Mouse (Mus musculus) layer of hippocampus, postnatal 25 days (tissue): Measurements from ENCODE around the gene Pdcd2l. TPM values are rescaled to one million over a fixed set of nuclear protein-coding genes. Genes with fewer than 3 reads are reported as not detected.

ENCODE experiments used
- DNase-seq, 2 experiments: peaks; one replicate each; pipeline ENCODE4 v3.0.0; 2022; ENCODE audit warnings: mixed read lengths in 2 of 2, low spot score in 1 of 2; ENCODE audit errors: extremely low spot score in 1 of 2
- total RNA-seq, 2 experiments: library from RNA; stranded (reverse); gene quantifications; 2 replicates each; pipeline ENCODE4 v1.2.3; 2021

The Pdcd2l gene
- 10 to 100 TPM; 23.9 to 24.0 TPM for total RNA-seq

- peak; percentile 92 to 96 for DNase-seq
These were observed at the start of gene Pdcd2l for GRCm38 (mm10) chr7:34196132-34197128. Gene Pdcd2l, minus strand, starts transcription at chr7:34196661.

DNA sequence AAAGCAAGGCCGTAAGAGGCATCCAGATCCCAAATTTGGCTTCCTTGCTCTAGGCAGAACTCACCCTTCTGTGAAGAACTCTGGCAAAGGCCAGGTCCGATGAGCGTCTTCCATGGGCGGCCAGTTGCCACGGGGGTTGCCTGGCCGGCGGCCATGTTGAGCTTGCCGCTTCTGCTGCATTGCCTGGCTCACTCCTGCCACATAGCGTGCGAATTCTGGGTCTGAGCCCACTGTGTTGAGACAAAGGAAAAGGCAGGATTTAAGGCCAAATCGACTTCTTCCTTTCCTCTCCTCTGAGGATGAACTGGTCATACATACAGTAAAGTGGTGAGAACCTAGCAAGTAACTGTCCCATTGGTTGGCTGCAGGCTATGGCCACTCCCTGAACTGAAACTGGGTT is 45.7 kb upstream of the Pdcd2l start:
- peak in 1 of 2 experiments; percentile 48 for DNase-seq

GRCm38 (mm10) chr7:34238086-34238485 is 41.6 kb upstream of the Pdcd2l start:
- no peak for DNase-seq

GRCm38 (mm10) chr7:34235602-34236001 is 39.1 kb upstream of the Pdcd2l start:
- no peak for DNase-seq

DNA sequence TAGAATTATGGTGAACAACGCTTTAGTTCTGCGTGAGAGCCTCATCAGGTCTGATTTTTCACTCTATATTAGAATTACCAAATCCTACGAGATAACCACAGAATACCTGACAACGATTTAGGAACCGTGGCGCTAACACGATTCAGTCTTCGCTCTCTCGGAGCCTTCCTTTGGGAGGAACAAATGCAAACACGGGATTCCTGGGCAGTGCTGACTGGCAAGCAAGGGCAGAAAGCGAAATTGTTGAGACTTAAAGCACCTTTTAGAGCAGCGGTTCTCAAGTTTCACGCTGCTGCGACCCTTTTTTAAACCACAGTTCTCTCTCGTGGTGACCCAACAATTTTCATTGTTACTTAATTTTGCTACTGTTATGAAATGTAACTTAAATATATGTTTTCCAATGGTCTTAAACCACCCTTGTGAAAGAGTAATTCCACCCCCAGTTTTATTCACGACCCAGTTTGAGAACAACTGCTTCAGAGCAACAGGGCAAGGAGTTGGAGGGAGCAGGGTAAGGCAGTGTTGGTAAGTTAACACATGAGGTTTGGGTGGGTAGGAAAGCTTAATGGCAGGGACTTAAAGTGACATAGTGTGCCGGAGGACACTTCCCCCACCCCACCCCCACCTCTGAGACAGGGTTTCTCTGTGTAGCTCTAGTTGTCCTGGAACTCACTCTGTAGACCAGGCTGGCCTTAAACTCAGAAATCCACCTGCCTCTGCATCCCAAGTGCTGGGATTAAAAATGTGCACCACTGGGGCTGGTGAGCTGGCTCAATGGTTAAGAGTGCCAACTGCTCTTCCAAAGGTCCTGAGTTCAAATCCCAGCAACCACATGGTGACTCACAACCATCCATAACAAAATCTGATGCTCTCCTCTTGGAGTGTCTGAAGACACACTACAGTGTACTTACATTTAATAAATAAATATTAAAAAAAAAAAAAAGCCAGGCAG is 38.4 kb upstream of the Pdcd2l start:
- no peak for DNase-seq

- peak; percentile 98 for DNase-seq
These were observed 37.6 kb upstream of the Pdcd2l start for GRCm38 (mm10) chr7:34233909-34234609.

DNA sequence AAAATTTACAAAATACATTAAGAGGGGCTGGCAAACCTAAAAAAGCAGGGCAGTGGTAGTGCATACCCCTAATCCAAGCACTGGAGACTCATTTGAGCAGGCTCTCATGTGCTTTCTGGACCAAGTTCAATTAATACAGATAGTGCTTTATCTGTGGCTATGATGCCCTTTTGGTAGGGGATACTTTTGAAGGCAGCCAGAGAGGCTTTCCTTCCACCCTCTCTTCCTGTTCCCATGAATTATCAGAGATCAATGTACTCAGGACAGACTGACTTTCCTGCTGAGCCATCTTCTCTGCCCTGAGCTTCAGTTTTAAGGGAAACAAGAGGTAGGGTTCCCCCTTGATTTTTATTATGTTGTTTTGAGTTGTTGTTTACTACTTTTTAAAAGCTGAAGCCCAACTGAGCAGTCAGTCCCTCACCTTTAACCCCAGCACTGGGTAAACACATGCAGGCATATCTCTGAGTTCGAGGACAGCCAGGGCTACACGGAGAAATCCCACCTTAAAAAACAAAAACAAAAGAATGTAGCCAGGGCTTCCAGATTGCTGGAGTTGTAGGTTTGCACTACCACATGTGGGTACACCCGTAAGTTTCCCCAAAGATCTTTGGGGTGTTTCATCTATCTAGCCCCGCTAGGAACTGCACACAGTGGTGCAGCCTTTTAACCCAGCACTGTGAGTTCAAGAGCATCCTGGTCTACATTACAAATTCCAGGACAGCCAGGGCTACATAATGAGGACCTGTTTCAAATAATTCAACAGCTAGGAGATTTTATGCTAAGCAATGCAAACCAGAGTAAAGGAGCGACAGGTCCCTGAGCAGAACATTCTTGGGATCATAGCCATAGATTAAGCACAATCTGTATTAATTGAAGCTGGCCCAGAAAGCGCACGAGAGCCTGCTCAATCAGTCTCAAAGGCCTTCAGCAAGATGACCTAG is 36.6 kb upstream of the Pdcd2l start:
- no peak for DNase-seq

GRCm38 (mm10) chr7:34230116-34230515 is 33.7 kb upstream of the Pdcd2l start, which contains the start of gene Gpi1:
Gene Gpi1, minus strand, starts transcription at chr7:34230336.
- DNase-seq = peak; percentile 70 to 76

DNA sequence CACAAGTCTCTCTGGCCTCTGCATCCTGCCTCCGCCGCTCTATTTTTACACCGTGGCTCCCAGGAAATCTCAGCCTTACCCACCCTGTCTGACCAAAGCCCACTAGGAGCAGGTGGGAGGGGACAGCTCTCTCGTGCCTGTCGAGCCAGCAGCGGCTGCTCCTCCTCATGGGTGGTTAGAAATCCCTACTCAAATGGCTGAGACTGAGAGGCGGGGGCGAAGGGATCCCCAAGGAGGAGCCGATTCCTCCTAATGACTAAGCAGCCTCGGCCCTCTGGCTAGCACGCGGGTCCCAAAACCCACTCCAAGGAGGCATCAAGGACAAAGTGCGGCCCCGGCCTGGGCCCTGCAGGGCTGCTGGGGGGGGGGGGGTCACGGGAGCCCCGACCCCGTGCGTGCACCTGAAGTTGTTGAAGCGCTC is 33.2 kb upstream of the Pdcd2l start:
- peak; percentile 41 to 47 for DNase-seq

- no peak for DNase-seq
These were observed 32.7 kb upstream of the Pdcd2l start for GRCm38 (mm10) chr7:34229153-34229552.

GRCm38 (mm10) chr7:34228641-34229040 is 32.2 kb upstream of the Pdcd2l start:
- no peak for DNase-seq

GRCm38 (mm10) chr7:34226846-34227245 is 30.4 kb upstream of the Pdcd2l start:
- no peak for DNase-seq

- no peak for DNase-seq
These were observed 29.6 kb upstream of the Pdcd2l start for GRCm38 (mm10) chr7:34226086-34226485.

GRCm38 (mm10) chr7:34224308-34224707 is 27.8 kb upstream of the Pdcd2l start:
- no peak for DNase-seq

- DNase-seq = no peak
These were observed 25.9 kb upstream of the Pdcd2l start for GRCm38 (mm10) chr7:34222340-34222739.

DNA sequence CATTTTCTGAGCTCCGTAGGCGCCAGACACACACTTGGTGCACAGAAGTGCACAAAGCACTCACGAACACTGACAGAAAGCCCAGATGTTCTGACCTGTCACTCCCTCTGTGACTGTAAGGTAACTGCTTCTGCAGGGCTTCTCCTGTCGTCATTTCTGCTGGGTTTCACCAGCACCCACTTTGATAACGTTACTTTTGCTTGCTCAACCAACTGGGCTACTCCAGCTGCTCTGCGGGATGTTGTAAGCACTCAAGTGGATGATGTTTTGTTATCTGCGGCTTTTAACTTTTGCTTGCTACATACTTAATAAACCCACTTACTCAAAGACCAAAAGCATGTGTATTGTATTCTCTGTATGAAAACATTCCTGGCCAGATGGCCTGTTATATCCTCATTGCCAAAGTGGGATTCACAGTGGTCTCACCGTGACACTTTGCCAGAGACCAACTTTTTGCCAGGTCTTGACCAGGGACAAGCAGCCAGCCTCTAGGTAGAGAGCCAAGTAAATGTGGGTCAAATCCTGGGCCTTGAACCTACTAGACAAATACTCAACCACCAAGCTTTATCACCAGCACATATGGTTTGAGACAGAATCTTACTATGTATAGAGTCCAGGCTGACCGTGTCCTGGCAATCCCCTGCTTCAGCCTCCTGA is 25.3 kb upstream of the Pdcd2l start:
- DNase-seq = no peak

GRCm38 (mm10) chr7:34218496-34218895 is 22.0 kb upstream of the Pdcd2l start:
- DNase-seq = no peak

DNA sequence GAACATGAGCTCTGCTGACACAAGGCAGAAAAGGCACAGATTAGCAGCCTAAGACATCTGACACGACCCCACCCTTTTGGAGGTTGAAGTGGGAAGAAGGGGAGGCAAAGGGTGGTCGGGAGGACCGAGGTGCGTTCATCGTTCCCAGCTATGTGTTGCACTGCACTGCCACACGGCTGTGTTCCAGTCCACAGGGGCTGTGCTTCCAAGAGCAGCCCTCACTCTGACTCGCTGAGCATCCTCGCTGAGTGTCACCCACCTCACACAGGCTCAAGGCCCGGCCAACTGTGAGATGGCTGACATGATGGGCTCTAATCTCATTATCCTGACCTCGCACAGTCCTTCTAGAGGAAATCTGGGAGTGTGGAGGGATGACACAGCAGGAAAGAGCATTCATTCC is 20.0 kb upstream of the Pdcd2l start:
- no peak for DNase-seq

- DNase-seq = no peak
These were observed 19.0 kb upstream of the Pdcd2l start for GRCm38 (mm10) chr7:34215481-34215880.
